In genomic region chr6:12116926-12117818, GRCm38 (mm10) we compare ENCODE assay signal across 11 mouse cellular contexts.
A peak's percentile ranks its signal among the peaks of the same experiment; 100 is the strongest.
DNase-seq lines count a peak whose midpoint lies in the region; ATAC-seq and TF ChIP-seq lines count a peak whose summit lies in the region.
"Had no signal": no experiment of that assay in that cellular context is flagged by ENCODE, and none has a peak within 500 bp of the region (broad histone marks: within the 10 kb centered on the region; RNA-seq: fewer than 3 reads in every experiment).

No protein-coding gene starts in this region.

- peak; percentile 82 for ATAC-seq in granulocyte monocyte progenitor cell, adult 5-6 weeks (replicated peaks; ENCODE audit: poor library complexity, severe bottlenecking)
- ATAC-seq in midbrain, embryonic 11.5 days (ENCODE audit: low FRiP score) = peak; percentile 38; the same call in 1 of the 2 replicates

- no peak for TF ChIP-seq CTCF in brain, embryonic 14.5 days (IDR thresholded peaks at IDR 0.05; ENCODE audit: borderline replicate concordance, extremely low read depth, insufficient read depth, insufficient read length)
- TF ChIP-seq CTCF in kidney, adult 2 months (conservative IDR thresholded peaks at IDR 0.05; ENCODE audit: insufficient read depth, insufficient read length, low read depth, low read length) = no peak

- H3K4me3 ChIP-seq in midbrain, embryonic 11.5 days (ENCODE audit: low read depth, low read length) = no peak overlapping the region
- no peak overlapping the region for H3K4me3 ChIP-seq in kidney, adult 2 months (ENCODE audit: insufficient read depth, low read depth, low read length)
- H3K4me3 ChIP-seq: embryonic facial prominence, embryonic 15.5 days; intestine, embryonic 15.5 days had no signal

- 49% methylated on average over 11 of the region's 11 CpGs for WGBS in midbrain, embryonic 11.5 days
- WGBS in kidney, adult 2 months = 23% methylated on average over 11 of the region's 11 CpGs

- TF ChIP-seq POLR2A in brain, embryonic 14.5 days (IDR thresholded peaks at IDR 0.05; ENCODE audit: borderline replicate concordance, extremely low read depth, insufficient read depth, insufficient read length, poor library complexity, severe bottlenecking) = no peak
- no peak for TF ChIP-seq POLR2A in kidney, adult 2 months (IDR thresholded peaks at IDR 0.05; ENCODE audit: low read depth, low read length)

- no peaks in the 10 kb centered on the region for H3K27me3 ChIP-seq in midbrain, embryonic 11.5 days (ENCODE audit: control insufficient read depth, insufficient read depth, low read length)
- no peaks in the 10 kb centered on the region for H3K27me3 ChIP-seq in kidney, adult 2 months (replicated peaks; ENCODE audit: control insufficient read depth, insufficient read depth, low read length)
- H3K27me3 ChIP-seq: embryonic facial prominence, embryonic 15.5 days; intestine, embryonic 15.5 days had no signal

- no peak overlapping the region for H3K4me2 ChIP-seq in midbrain, embryonic 11.5 days
- H3K4me2 ChIP-seq: embryonic facial prominence, embryonic 15.5 days; intestine, embryonic 15.5 days had no signal

- no peak overlapping the region for H3K27ac ChIP-seq in midbrain, embryonic 11.5 days (ENCODE audit: low read depth, low read length)
- H3K27ac ChIP-seq in kidney, adult 2 months (ENCODE audit: insufficient read depth, low read depth, low read length) = no peak overlapping the region
- H3K27ac ChIP-seq: embryonic facial prominence, embryonic 15.5 days; intestine, embryonic 15.5 days had no signal

- peak; percentile 11 for DNase-seq in embryo, embryonic 10 days (ENCODE audit: low spot score)
- DNase-seq in embryo, embryonic 11 days = no peak
- peak; percentile 53 for DNase-seq in brain, embryonic 14.5 days (ENCODE audit: low read depth)
- peak; percentile 85 for DNase-seq in midbrain, embryonic 11.5 days (ENCODE audit: low spot score, missing footprints)
- DNase-seq in left cerebral cortex, postnatal 25 days (ENCODE audit: low spot score in 2 of 2) = no peak
- no peak for DNase-seq in kidney, adult 2 months
- no peak for DNase-seq in cerebellum, adult 18-20 months
- DNase-seq: adrenal gland, adult 2 months had no signal

- H3K9me3 ChIP-seq in midbrain, embryonic 11.5 days (ENCODE audit: control insufficient read depth, low read length) = no peaks in the 10 kb centered on the region
- H3K9me3 ChIP-seq: embryonic facial prominence, embryonic 15.5 days; intestine, embryonic 15.5 days had no signal

- H3K9ac ChIP-seq in midbrain, embryonic 11.5 days (ENCODE audit: low read length) = no peak overlapping the region
- H3K9ac ChIP-seq: embryonic facial prominence, embryonic 15.5 days; intestine, embryonic 15.5 days had no signal

- intact Hi-C loops in left cerebral cortex, postnatal 25 days (cut with DNase I) = no loop called here

- no peaks in the 10 kb centered on the region for H3K36me3 ChIP-seq in midbrain, embryonic 11.5 days (ENCODE audit: control insufficient read depth, insufficient read depth, low read length)
- H3K36me3 ChIP-seq in kidney, adult 2 months (ENCODE audit: control insufficient read depth, insufficient read depth, low read length) = no peaks in the 10 kb centered on the region
- H3K36me3 ChIP-seq: embryonic facial prominence, embryonic 15.5 days; intestine, embryonic 15.5 days had no signal

- peaks cover 7% of the 10 kb centered on the region; the same call in 1 of the 2 replicates for H3K4me1 ChIP-seq in midbrain, embryonic 11.5 days (ENCODE audit: control insufficient read depth, insufficient read depth, low read length)
- H3K4me1 ChIP-seq in kidney, adult 2 months (ENCODE audit: control insufficient read depth, insufficient read depth, low read length) = no peaks in the 10 kb centered on the region
- H3K4me1 ChIP-seq: embryonic facial prominence, embryonic 15.5 days; intestine, embryonic 15.5 days had no signal

Comparison
In these comparisons a context has a peak if more than half of its experiments do, and no peak if none do; other contexts are left out.
1. DNase-seq: peak in embryo, embryonic 10 days (single experiment), brain, embryonic 14.5 days (single experiment) and midbrain, embryonic 11.5 days (single experiment); none in embryo, embryonic 11 days (single experiment), left cerebral cortex, postnatal 25 days (0 of 2), kidney, adult 2 months (single experiment) and cerebellum, adult 18-20 months (0 of 2).